Mouse (Mus musculus) thymus, postnatal 14 days (tissue): ENCODE results near the gene Mpzl1.
"Not testable (repeated sequence)": the region's sequence is repeated elsewhere in the genome, so short reads cannot be mapped to it uniquely, and the experiment has no call there.

Source experiments
- DNase-seq: peaks from one replicate; pipeline ENCODE4 v3.0.0; 2021

Mpzl1 gene

GRCm38 (mm10) chr1:165634151-165634884 is at the start of gene Mpzl1:
Mpzl1 (minus strand) TSS chr1:165634538.
- DNase-seq = peak; percentile 96

- no peak for DNase-seq
Observed at GRCm38 (mm10) chr1:165682056-165682853, 47.9 kb upstream of the Mpzl1 start.

GRCm38 (mm10) chr1:165681045-165681794 is 46.9 kb upstream of the Mpzl1 start:
- peak; percentile 39 for DNase-seq

GRCm38 (mm10) chr1:165680086-165680485 is 45.7 kb upstream of the Mpzl1 start:
- not testable (repeated sequence) for DNase-seq

GRCm38 (mm10) chr1:165679618-165679997 is 45.3 kb upstream of the Mpzl1 start:
- DNase-seq = no peak

- peak; percentile 36 for DNase-seq
Observed at GRCm38 (mm10) chr1:165678861-165679617, 44.7 kb upstream of the Mpzl1 start.

- no peak for DNase-seq
Observed at GRCm38 (mm10) chr1:165677558-165677957, 43.2 kb upstream of the Mpzl1 start.

GRCm38 (mm10) chr1:165676993-165677392 is 42.7 kb upstream of the Mpzl1 start:
- DNase-seq = no peak

GRCm38 (mm10) chr1:165675167-165675566 is 40.8 kb upstream of the Mpzl1 start:
- DNase-seq = no peak

GRCm38 (mm10) chr1:165672355-165672754 is 38.0 kb upstream of the Mpzl1 start:
- DNase-seq = peak; percentile 39

GRCm38 (mm10) chr1:165670056-165670455 is 35.7 kb upstream of the Mpzl1 start:
- DNase-seq = no peak

GRCm38 (mm10) chr1:165668904-165669303 is 34.6 kb upstream of the Mpzl1 start:
- DNase-seq = no peak

GRCm38 (mm10) chr1:165667380-165667779 is 33.0 kb upstream of the Mpzl1 start:
- no peak for DNase-seq

- DNase-seq = no peak
Observed at GRCm38 (mm10) chr1:165666944-165667343, 32.6 kb upstream of the Mpzl1 start.

- no peak for DNase-seq
Observed at GRCm38 (mm10) chr1:165665758-165666157, 31.4 kb upstream of the Mpzl1 start.

GRCm38 (mm10) chr1:165663277-165663676 is 28.9 kb upstream of the Mpzl1 start:
- DNase-seq = no peak

- DNase-seq = no peak
Observed at GRCm38 (mm10) chr1:165662426-165663192, 28.3 kb upstream of the Mpzl1 start.

- DNase-seq = no peak
Observed at GRCm38 (mm10) chr1:165661725-165662124, 27.4 kb upstream of the Mpzl1 start.

GRCm38 (mm10) chr1:165661191-165661590 is 26.9 kb upstream of the Mpzl1 start:
- no peak for DNase-seq

- DNase-seq = peak; percentile 66
Observed at GRCm38 (mm10) chr1:165660774-165661173, 26.4 kb upstream of the Mpzl1 start.

- peak; percentile 65 for DNase-seq
Observed at GRCm38 (mm10) chr1:165658602-165659001, 24.3 kb upstream of the Mpzl1 start.

GRCm38 (mm10) chr1:165655482-165655881 is 21.1 kb upstream of the Mpzl1 start:
- DNase-seq = no peak
